Mouse (Mus musculus) stomach, embryonic 14.5 days (tissue): ENCODE measurements around the gene Bgn. TPM values are rescaled to one million over a fixed set of nuclear protein-coding genes. Genes with fewer than 3 reads are reported as not detected.

ENCODE experiments used
- ATAC-seq: fragments of 200-750 bp; cut with Nextera tagmentation; 2 replicates; pipeline ENCODE4 v1.8.0; 2017; ENCODE audit warnings: low read depth, moderate TSS enrichment; ENCODE audit not compliant: insufficient number of reproducible peaks, insufficient read depth, low FRiP score
- H3K27ac ChIP-seq: fragments of 300-500 bp; sonication (generic); 2 replicates; pipeline ENCODE4 v1.5.1; 2014; ENCODE audit warnings: mild to moderate bottlenecking, low read length, moderate library complexity, mixed read lengths
- H3K27me3 ChIP-seq: fragments of 300-500 bp; sonication (generic); 2 replicates; pipeline ENCODE4 v1.6.1; 2014; ENCODE audit warnings: low read length, control low read depth, mixed read lengths; ENCODE audit not compliant: control insufficient read depth, insufficient read depth
- H3K36me3 ChIP-seq: fragments of 300-500 bp; sonication (generic); 2 replicates; pipeline ENCODE4 v1.6.1; 2014; ENCODE audit warnings: mild to moderate bottlenecking, control low read depth, low read length, moderate library complexity, mixed read lengths; ENCODE audit not compliant: control insufficient read depth, insufficient read depth
- H3K4me1 ChIP-seq: fragments of 300-500 bp; sonication (generic); 2 replicates; pipeline ENCODE4 v1.6.1; 2014; ENCODE audit warnings: low read length, control low read depth, mixed read lengths; ENCODE audit not compliant: control insufficient read depth, insufficient read depth
- H3K4me2 ChIP-seq: fragments of 300-500 bp; sonication (generic); replicated peaks from 2 replicates; pipeline ENCODE4 v1.6.1; 2014; ENCODE audit warnings: low read depth, low read length, control low read depth
- H3K4me3 ChIP-seq: fragments of 300-500 bp; sonication (generic); 2 replicates; pipeline ENCODE4 v1.5.1; 2014; ENCODE audit warnings: low read depth, low read length, control low read depth
- H3K9ac ChIP-seq: fragments of 300-500 bp; sonication (generic); replicated peaks from 2 replicates; pipeline ENCODE4 v1.6.1; 2014; ENCODE audit warnings: low read depth, mild to moderate bottlenecking, control low read depth, low read length, moderate library complexity, mixed read lengths
- H3K9me3 ChIP-seq: fragments of 300-500 bp; sonication (generic); 2 replicates; pipeline ENCODE4 v1.6.1; 2016; ENCODE audit warnings: low read depth, low read length, control low read depth; ENCODE audit not compliant: control insufficient read depth
- WGBS: fragments of 180-500 bp; shearing (Covaris S2); extraction: QIAGEN DNeasy Blood & Tissue Kit; methylation state at CpG from one replicate; pipeline ENCODE4 v1.1.7; 2014; 5-methylcytosine and 5-hydroxymethylcytosine counted together
- polyA plus RNA-seq: library from polyadenylated mRNA; unstranded; fragments of >200 nt; fragmentation: Nextera tagmentation; extraction: Ambion mirVana; gene quantifications from 2 replicates; pipeline ENCODE4 v1.2.1, GENCODE M21; 2014

Bgn gene
- polyA plus RNA-seq, 1 experiment from 2014 or later: 95.7 TPM

DNA sequence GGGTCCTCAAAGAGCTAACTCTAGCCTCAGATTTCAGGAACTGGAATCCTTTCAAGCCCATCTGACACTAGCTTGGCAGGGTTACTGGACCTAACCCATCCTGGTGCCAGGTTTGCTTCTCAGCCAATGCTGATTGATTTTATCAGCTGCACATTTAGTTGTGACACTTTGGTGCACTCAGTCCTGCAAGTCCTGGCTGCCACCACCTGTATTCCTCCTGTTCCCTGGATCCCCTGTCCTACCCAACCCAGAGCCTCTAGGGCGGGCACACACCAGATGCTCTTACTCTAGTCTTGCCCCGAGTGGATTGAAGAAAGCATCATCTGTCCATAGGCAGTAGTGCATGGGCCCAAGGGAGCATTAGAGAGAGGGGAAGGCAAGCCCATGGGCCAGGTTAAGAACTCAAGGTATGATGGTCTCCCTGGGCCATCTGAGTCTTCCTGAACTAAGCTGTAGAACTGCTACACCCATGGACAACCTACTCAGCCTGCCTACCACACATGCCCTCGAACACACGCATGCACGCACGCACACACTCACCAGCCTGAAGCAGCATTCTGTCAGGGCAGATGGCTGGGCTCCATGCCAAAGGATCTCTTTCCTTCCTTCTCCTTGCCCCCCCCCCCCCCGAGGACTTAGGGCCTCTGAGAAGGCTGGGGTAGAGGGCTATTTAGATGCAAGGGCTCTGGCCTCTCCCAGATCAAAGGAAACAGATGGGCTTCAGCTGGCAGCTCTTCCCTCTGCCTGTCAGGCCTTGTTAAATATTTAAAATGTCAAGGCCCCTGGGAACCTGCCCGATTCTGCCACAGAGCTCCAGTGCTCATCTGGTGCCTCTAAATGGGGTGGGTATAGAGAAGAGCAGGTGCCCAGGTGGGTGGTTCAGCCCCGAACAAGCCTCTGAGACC lies 41.2 kb downstream of the Bgn start:
- no peak overlapping the region for H3K4me2 ChIP-seq
- no peak overlapping the region for H3K4me3 ChIP-seq
- peak; percentile 6; the same call in 1 of the 2 replicates for ATAC-seq
- 59% methylated on average over 9 of the region's 9 CpGs for WGBS
- H3K27ac ChIP-seq: no peak overlapping the region
- H3K9me3 ChIP-seq: no peaks in the 10 kb centered on the region
- no peaks in the 10 kb centered on the region for H3K27me3 ChIP-seq
- H3K36me3 ChIP-seq: no peaks in the 10 kb centered on the region
- no peak overlapping the region for H3K9ac ChIP-seq
- H3K4me1 ChIP-seq: no peaks in the 10 kb centered on the region

DNA sequence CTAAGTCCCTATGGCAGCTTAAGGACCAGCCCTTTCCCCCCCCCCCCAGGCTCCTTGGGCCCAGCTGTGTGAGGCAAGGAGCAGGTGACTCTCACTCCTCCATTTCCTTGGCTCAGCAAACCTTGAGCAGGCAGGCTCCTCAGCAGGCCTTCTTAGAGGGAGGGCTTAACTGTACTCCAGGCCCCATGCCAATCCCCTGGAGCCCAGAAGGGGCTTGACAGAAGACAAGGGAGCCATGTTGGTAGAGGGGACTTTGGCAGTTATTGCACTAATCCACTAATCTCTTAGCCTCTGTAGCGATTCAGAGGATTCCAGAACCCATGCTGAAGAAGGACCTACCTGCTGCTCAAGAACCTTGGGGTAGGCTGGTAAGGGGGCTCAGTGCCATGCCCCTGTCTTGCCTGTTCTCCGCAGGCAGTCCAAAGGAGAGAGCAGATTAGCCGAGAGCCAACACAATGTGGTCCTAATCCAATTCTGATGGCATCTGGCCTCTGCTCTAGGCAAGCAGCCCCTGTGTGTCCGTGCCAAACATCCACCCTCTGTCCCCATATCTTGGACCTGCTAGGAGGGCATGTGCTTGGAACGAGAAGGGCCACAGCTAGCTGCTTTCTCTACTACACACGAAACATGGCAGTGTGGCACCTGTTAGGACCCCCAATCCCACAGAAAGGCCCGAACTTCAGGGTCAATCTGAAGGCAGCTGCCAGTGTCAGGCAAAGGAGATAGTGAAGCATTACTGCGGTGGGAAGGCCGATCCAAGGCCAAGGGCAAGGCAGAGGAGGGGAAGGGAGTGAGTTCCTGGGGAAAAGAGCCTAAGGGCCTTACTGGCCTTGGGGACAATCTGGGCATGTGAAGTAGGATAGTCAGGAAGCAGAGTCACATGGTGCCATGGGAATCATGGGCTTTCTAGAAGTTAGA lies 42.1 kb downstream of the Bgn start:
- Histone ChIP-seq H3K4me1 (no peaks in the 10 kb centered on the region), H3K27me3 (no peaks in the 10 kb centered on the region), H3K9me3 (no peaks in the 10 kb centered on the region), H3K4me2 (no peak overlapping the region), H3K9ac (no peak overlapping the region), H3K4me3 (no peak overlapping the region), H3K36me3 (no peaks in the 10 kb centered on the region), H3K27ac (no peak overlapping the region)
- 81% methylated on average over 9 of the region's 9 CpGs for WGBS
- ATAC-seq: 0 out of 2 replicates have a peak, but pooled peaks have one; percentile 2

DNA sequence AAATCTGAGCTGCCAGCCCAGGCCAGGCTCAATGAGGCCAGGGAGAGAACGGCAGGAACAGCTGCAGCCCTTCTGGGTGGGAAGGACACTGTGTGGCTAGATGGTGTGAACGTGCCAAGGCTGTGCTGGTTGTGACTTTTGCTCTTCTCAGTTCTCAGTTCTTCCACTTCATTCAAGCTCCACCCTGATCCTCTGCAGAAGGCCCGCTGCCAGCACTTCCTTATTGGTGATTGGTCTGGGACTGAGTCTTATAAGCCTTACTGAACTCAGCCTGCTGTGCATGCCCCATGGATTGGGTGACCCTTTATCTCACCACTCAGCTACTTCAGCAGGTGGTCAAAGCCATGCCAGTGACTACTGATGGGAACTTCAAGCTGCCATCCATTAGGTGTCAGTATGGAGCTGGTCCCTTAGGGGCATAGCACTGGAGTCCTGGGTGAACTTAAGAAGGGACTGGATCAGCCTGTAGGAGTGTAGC lies 43.0 kb downstream of the Bgn start:
- Histone ChIP-seq H3K4me3 (no peak overlapping the region), H3K9ac (no peak overlapping the region), H3K9me3 (no peaks in the 10 kb centered on the region), H3K27me3 (no peaks in the 10 kb centered on the region), H3K4me2 (no peak overlapping the region), H3K27ac (no peak overlapping the region), H3K36me3 (no peaks in the 10 kb centered on the region), H3K4me1 (no peaks in the 10 kb centered on the region)
- WGBS: 53% methylated on average over 3 of the region's 3 CpGs
- ATAC-seq: no peak

DNA sequence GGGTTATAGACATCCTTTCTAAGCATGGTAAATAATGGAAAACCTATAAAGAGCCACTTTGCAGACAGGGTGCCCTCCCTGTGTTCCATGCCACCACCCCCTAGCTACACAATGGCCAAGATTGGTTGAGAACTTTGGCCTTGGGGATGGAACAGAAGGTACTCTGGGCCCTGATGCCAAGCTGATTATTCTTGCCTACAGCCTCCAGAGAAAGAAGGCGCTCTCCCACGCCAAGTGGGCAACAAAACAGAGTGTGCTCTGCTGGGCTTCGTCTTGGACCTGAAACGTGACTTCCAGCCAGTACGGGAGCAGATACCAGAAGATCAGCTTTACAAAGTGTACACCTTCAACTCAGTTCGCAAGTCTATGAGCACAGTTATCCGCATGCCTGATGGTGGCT lies 54.5 kb downstream of the Bgn start:
- no peak for ATAC-seq
- no peak overlapping the region for H3K4me2 ChIP-seq
- 89% methylated on average over 7 of the region's 7 CpGs for WGBS
- no peaks in the 10 kb centered on the region for H3K36me3 ChIP-seq
- H3K4me3 ChIP-seq: no peak overlapping the region
- H3K27ac ChIP-seq: no peak overlapping the region
- no peaks in the 10 kb centered on the region for H3K4me1 ChIP-seq
- H3K27me3 ChIP-seq: no peaks in the 10 kb centered on the region
- H3K9me3 ChIP-seq: no peaks in the 10 kb centered on the region
- H3K9ac ChIP-seq: no peak overlapping the region

DNA sequence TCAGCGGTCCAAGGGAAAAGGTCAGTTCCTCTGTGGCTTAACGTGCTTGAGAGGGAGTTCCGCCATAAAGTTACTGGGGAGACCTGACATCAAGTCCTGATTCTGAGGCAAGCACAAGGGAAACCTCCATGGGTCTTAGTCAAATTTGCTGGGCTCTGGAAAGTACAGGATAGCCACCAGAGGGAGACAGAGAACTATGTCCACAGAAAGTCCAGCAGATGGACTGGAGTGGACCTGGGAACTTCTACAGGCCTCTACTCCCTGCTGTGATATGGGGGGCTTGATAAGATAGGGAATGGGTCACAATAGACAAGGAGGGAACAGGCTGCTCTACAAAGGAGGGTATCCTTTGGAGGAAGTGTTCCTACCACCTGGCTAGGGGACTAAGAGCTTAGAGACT lies 59.9 kb downstream of the Bgn start:
- H3K4me1 ChIP-seq: no peaks in the 10 kb centered on the region
- H3K4me2 ChIP-seq: no peak overlapping the region
- H3K9ac ChIP-seq: no peak overlapping the region
- H3K4me3 ChIP-seq: no peak overlapping the region
- H3K9me3 ChIP-seq: no peaks in the 10 kb centered on the region
- H3K27me3 ChIP-seq: no peaks in the 10 kb centered on the region
- H3K27ac ChIP-seq: no peak overlapping the region
- ATAC-seq: no peak
- no peaks in the 10 kb centered on the region for H3K36me3 ChIP-seq
- WGBS: 63% methylated on average over 3 of the region's 3 CpGs

Other genes starting within 250 kb of the Bgn start
- not detected in 2 replicates for gene Xlr4c, start 240.5 kb upstream of the Bgn start, polyA plus RNA-seq
- gene Xlr3c, start 218.2 kb upstream of the Bgn start, polyA plus RNA-seq: not detected in 2 replicates
- 0.16 TPM in 1 of 2 replicates, not detected in the other for gene Xlr5a, start 190.6 kb upstream of the Bgn start, polyA plus RNA-seq
- gene Xlr5c, start 190.6 kb upstream of the Bgn start, polyA plus RNA-seq: not detected in 2 replicates
- gene Gm45015, start 146.8 kb upstream of the Bgn start, polyA plus RNA-seq: not detected in 2 replicates
- 17.4 and 21.2 TPM in 2 replicates for gene Zfp275, start 141.0 kb upstream of the Bgn start, polyA plus RNA-seq
- gene Gm18336, start 84.9 kb upstream of the Bgn start, polyA plus RNA-seq: not detected in 2 replicates
- 0.09 and 0.11 TPM in 2 replicates for gene Zfp92, start 72.5 kb upstream of the Bgn start, polyA plus RNA-seq
- gene Trex2, start 48.3 kb upstream of the Bgn start, polyA plus RNA-seq: 0.25 TPM in 1 of 2 replicates, not detected in the other
- gene Haus7, start 24.6 kb upstream of the Bgn start, polyA plus RNA-seq: 50.1 and 57.5 TPM in 2 replicates
- gene Atp2b3, start 19.5 kb downstream of the Bgn start, polyA plus RNA-seq: 0.36 and 0.38 TPM in 2 replicates
- 5.0 and 7.3 TPM in 2 replicates for gene Dusp9, start 155.8 kb downstream of the Bgn start, polyA plus RNA-seq
- gene Pnck, start 176.5 kb downstream of the Bgn start, polyA plus RNA-seq: 27.0 and 27.7 TPM in 2 replicates
- 11.0 and 12.2 TPM in 2 replicates for gene Slc6a8, start 189.5 kb downstream of the Bgn start, polyA plus RNA-seq
- 254 and 260 TPM in 2 replicates for gene Bcap31, start 232.6 kb downstream of the Bgn start, polyA plus RNA-seq
- gene Abcd1, start 233.0 kb downstream of the Bgn start, polyA plus RNA-seq: 19.2 and 19.6 TPM in 2 replicates